Mouse (Mus musculus) E14TG2a.4 (cell line): ENCODE measurements around the gene 9930111J21Rik1.
"Not testable (repeated sequence)": the region's sequence is repeated elsewhere in the genome, so short reads cannot be mapped to it uniquely, and the experiment has no call there.

Source experiments
- CTCF ChIP-seq: conservative IDR thresholded peaks from 2 replicates; pipeline ENCODE4 v1.5.1; 2014; ENCODE audit warnings: low read length
- NANOG ChIP-seq: IDR thresholded peaks from 2 replicates; pipeline ENCODE4 v1.6.1; 2014; ENCODE audit warnings: borderline replicate concordance, low read length, mixed read lengths
- POU5F1 ChIP-seq: IDR thresholded peaks from 2 replicates; pipeline ENCODE4 v1.6.1; 2014; ENCODE audit warnings: low read length, borderline replicate concordance

DNA sequence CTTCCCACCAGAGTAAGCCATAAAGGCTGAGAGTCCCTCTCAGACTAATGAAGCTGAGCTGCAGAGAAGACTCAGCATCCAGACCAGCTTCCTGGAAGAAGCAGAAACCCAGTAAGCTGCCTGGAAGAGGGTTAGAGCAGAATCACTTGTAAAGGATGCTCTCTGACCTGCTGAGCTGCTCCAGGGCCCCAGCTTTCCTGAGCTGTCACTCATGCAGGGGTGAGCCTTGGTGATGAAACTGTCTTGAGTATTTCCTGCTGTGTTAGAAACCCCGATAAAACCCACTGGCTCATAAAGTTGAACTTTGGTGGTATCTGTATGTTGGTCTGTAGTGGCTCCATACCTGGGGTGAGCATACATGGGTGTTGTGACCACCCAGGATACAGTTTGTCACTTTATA lies 21.2 kb upstream of the 9930111J21Rik1 start:
- TF ChIP-seq CTCF, NANOG, POU5F1: not testable (repeated sequence)
